Mouse (Mus musculus) monocyte, adult 2 months (primary cell): ENCODE measurements around the gene Ank2.
A peak's percentile ranks its signal among the peaks of the same experiment; 100 is the strongest.
"Not testable (repeated sequence)": the region's sequence is repeated elsewhere in the genome, so short reads cannot be mapped to it uniquely, and the experiment has no call there.

ENCODE experiments used
- DNase-seq, 2 experiments: peaks; one replicate each; pipeline ENCODE4 v3.0.0; 2022; ENCODE audit warnings: low spot score in 2 of 2, low read depth in 1 of 2

Gene Ank2

DNA sequence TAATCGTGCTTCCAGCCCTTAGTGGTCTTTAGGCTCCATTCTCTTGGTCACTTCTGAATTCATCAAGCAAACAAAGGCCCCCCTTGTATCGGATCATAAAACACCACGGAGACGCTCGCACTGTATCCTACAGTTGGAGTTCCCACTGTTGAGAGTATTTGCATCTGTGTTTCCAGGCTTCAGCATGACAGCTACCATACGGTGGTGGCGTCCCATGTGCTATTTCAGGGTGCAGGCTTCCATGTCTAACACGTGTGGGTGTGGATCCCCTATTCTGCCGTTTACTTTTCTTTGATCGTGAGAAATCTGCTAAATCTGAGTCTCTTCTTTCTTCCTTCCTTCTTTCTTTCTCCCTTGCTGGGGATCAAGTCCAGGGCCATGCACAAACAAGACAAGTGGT lies 14.0 kb downstream of the Ank2 start:
- DNase-seq: no peak

DNA sequence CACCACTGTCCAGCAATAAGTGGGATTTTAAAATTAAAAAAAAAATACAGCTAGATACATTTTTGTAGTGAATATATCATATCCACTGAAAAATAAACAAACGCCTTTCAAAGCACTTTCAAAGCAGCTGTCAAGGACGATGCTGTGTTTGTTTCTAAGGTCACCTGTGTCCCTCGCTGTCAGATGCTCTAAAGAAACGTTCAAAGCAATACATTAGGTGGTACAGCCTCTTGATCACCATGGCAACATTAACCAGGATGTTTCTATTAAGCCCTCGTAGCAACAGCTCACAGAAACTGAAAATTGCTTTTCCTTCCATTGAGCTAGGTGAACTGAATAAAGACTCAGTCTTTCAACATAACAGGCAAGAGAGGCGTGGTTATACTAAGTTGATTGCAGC lies 17.5 kb downstream of the Ank2 start:
- DNase-seq: no peak

DNA sequence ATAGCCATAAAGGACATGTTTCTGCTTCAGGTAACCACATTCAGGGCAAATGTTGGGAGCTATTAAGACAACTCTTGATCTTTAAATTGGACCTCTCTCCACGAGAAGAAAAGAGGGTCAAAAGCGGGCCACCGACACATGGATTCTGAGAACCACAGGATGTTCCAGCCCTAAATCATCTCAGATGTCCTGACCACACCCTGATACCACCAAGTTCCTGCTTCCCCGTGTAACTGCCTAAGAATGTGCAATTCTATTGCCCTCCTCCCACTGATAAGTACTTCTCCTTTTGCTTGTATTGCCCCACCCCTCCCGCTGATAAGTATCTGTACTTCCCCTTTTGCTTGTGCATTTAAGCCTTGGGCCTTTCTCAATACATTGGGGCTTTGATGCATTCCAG lies 18.8 kb downstream of the Ank2 start:
- not testable (repeated sequence) for DNase-seq

DNA sequence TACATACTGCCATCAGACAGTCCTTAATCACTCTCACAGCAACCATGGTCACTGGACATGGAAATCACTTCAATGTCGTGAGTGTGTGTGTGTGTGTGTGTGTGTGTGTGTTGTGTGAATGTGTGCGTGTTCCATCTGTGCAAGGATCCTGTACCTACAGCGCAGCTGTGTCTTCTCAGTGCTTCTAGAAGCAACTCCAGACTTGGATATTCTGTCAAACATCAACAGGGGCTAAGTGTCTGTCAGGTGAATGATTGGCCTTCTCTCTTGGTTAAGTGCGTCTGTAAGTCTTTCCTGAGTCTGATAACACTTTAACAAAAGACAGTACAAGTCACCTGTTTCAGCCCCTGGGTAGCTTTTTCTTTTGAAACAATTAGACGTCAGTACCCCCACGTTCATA lies 25.0 kb downstream of the Ank2 start:
- no peak for DNase-seq

DNA sequence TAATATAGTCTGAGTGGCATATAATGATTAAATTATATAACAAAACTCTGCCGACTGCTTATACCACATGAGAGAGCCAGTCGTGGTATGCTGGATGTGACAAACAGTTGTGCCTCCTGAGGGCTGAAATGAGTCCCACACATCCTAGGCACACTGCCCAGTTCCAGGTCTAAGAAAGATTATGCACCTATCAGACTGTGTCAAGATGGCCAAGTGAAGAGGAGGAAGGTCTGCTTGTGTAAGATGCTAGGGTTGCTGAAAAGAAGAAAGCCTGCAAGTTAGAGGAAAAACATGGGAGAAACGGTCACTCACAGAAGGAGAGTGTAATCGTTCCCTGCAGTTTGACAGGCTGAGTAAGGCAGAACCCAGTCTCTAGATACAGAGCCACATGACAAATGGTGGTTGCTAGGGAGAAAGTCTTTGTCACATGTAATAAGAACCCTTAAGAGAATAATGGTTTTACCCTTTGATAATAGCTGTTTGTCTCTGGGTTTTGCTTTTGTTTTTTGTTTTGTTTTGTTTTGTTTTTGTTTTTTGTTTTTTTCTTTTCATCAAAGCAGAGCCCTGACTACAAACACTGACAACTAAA lies 29.9 kb downstream of the Ank2 start:
- DNase-seq: no peak

DNA sequence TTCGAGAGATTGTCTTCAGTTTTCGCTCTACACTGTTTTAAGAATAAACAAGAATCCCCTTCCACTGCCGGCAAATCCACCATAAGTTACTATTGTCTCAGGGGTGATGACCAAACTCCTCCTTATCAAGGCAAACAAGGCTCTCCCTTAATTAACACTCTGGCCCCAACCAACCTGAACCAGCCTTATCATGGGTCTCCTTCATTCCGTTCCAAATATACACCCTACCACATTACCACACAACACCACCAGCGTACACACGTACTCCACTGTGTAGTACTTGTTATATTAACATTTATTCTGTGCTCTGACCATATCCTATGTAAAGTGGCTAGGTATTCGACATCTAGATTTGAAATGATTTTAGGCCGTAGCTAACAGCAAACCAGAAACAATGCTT lies 30.6 kb downstream of the Ank2 start:
- DNase-seq: no peak

DNA sequence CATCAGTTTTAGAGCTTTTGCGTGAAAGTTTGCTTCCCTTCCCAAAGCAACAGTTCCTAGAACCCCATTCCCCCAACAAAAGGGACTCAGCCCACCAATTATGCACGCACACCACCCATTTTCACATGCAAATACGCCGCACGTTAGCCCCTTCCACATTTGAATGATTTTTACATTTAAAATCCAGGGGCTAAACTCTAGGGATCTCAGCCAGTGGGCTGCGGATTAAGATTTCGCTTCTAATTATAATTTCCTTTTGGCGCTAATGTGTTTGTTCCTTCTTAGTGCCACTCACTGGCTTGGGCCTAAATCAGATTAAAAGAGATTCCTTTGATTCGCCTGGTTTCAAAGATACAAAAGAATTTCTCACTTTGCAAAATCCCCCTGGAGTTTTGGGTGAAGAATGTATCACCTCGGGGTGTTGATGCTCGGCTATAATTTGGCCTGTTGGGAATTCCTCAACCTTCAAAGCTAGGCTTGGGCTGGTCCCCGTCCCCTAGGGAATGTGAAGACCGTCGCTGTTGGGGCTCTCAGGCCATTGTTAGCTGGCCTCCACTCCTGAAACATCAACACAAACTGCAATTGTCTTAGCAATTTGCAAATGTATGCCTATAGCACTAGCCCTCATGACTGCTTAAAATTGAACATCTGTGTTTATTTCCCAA lies 35.2 kb downstream of the Ank2 start:
- DNase-seq: no peak

DNA sequence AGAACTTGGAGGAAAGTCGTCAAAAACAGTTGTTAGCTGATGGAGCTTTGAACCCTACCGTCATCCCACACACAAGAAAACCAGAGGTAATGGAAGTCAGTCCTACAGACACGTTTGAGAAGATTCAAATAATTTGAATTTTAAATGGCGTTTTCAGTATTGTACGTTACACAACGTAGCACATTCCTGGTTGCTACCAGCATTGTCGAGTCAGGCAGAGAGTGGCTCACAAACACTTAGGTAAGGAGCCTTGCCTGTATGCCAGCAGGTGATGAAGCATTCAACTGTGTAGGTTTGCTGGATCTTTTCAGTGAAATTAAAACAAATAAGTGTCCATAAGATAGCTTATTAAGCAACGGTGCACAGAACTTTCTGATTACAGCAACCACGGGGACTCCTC lies 36.0 kb downstream of the Ank2 start:
- DNase-seq: no peak

DNA sequence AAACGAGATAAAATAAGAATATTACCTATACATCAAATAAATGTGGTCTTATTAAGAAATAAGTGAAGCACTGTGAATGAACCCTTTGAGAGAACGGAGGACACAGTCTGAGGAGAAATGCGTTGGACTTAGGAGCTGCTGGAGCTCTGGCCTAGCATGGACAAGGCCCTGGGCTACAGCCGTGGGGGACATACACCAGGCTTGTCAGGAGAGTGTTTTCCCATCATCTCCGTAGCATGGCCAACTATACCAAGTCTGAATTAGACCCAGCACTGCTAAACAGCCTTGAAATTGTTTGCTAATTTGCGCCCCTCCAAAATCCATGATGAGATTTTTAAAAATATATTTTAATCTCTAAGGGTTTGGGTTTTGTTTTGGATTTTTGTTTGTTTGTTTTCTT lies 36.7 kb downstream of the Ank2 start:
- no peak for DNase-seq

DNA sequence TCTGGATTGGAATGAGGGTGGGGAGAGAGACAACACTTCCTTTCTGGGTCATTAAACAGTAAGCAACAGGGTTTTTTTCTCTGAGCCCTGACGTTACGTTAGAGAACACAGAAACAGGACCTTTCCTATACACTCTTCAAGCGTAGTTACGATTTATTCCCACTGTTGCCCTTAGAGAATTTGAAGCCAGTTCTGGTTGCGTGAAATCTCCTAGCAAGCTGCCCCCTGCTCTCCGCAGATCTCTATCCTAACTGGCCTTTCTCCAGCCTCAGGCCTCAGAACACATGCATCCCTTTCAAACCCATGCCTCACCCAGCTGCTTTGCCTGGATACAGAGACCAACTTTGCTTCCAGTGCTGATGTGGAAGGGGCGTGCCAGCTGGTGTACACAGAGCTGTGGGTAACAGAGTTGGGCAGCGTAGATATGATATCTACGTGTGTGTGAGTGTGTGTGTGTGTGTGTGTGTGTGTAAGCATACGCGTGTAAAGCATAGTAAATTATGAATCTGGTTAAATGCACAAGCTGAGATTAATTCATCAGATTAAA lies 38.2 kb downstream of the Ank2 start:
- DNase-seq: no peak

DNA sequence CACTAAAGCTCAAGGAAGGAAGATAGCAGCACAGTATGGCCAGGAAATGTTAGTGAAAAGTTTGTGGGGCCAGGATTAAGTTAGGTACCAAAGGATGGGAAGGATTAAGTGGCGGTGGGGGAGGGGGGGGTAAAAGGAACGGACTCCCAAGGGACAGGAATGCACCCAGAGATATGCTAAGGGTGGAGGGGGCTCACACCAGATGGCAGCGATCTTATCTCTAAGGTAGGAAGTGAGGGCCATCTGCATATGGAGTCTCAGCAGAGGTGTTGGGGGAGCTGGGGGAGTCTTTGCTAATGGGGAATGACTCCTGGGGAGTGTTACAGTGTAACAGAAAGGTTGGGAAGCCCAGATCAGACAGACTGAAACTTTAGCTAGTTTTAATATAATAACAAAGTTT lies 39.3 kb downstream of the Ank2 start:
- DNase-seq: no peak

DNA sequence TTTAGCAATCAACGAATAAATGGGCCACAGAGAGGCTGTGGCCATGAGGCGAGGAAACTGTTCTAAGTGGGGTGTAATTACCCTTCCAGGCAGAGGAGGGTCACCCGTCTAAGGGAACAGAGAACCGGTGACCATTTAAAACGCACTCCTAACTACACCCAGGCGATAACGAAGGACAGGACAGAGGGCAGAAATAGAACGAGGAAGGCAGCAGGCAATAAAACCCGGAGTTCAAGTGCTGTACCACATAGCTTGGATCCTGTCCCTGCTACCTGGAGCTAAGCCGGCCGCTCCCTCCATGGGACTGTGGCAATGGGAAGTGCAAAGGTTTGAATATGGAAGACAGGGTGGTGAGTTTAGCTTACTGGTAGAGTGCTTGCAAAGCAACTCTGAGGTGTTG lies 40.2 kb downstream of the Ank2 start:
- no peak for DNase-seq

DNA sequence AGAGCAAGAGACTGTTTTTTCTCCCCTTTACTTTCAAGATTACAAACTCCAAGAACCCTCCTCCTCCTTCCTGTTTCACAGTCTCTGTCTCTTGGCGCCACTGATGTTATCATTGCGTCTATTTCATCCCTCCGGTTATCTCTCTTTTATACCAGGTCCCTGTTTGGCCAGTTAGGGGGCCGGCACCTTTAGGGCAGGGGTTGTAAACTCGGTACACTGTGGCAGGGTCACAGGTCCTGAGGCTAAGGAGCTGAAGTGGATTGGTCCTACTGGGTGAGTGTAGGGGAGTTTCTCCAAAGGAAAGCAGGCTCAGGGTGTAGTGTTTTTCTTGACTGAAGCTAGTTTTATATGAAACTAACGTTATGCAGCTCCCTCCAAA lies 40.7 kb downstream of the Ank2 start:
- no peak for DNase-seq

DNA sequence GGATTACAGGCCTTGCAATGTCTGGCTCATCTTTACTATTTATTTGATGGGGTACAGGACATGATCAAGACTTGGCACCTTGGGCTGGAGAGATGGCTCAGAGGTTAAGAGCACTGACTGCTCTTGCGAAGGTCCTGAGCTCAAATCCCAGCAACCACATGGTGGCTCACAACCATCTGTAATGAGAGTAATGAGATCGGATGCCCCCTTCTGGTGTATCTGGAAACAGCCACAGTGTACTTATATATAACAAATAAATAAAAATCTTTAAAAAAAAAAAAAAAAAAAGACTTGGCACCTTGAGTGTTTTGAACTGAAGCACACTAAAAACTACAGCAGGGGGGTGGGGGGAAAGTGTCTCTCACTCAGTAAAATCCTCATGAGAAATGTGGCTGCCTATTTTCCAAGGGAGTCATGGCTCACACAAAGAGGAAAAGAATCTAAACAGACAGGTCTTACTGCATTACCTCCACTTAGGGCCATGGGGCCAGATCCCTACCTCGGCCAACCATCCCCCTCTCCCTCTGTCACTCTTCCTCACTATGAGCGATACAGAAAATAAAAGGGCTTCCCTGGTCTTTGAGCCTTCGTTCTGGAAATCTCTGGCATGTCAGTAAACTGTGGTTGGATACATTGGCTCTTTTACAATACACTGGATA lies 41.3 kb downstream of the Ank2 start:
- no peak for DNase-seq

DNA sequence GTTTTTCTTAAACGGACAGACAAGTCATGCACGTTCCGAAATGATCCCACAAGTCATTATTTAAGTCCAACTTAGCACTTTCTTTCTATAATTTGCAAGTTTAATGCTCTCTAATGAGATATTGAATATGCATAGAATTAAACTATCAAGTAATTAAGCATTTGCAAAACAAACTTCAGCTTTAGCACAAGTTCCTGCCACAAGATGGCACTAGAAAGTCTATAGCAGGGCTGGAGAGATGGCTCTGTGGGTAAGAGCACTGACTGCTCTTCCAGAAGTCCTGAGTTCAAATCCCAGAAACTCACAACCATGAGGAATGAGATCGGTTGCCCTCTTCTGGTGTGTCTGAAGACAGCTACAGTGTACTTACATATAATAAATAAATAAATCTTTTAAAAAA lies 45.4 kb downstream of the Ank2 start:
- no peak for DNase-seq

DNA sequence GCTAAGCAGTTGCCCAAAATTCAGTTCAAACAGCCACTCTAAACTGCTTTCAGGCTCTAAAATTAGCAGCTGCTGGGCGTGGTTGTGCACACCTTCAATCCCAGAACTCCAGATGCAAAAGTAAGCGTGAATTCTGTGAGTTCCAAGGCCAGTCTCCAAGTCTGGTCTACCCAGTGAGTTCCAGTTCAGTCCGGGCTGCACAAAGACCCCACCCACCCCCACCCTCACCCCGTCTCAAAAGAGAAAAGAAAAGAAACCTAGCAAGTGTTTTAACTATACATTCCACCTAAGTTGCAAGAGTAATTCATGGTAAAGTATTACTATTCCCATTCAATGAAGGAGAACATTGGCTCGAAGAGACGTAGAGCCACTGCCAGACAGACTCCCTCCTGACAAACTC lies 45.9 kb downstream of the Ank2 start:
- DNase-seq: no peak

DNA sequence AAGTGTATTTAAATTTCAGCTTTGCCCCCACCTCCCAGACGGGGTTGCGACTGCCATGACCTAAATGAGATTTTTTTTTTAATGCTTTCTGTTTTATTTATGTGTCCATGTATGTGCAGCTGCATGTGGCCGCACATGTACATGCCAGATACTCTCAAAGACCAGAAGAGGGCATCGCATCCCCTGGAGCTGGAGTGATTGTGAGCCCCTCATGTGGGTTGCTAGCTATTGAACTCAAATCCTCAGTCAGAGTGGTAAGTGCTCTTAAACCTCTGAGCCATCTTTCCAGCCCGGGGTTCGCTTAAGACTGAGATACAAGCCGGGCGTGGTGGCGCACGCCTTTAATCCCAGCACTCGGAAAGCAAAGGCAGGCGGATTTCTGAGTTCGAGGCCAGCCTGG lies 46.9 kb downstream of the Ank2 start:
- DNase-seq: no peak

DNA sequence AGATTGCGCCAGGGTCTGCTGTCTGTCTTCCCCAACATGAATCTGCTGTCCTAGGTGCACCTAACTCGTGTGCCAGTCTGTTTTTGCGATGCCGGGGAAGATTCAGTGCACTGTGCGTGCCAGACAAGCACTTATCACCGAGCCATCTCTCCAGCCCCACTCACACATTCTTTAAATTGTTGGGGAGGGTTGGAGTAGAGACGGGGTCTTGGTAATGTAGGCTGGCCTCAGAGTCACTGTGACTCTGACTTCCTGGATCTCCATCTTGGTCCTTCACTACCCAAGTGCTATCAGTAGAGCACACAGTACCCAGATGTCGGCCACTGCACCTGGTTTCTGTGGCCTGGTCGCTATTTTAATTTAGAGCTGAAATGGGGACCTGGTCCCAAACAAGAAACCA lies 47.4 kb downstream of the Ank2 start:
- DNase-seq: no peak

DNA sequence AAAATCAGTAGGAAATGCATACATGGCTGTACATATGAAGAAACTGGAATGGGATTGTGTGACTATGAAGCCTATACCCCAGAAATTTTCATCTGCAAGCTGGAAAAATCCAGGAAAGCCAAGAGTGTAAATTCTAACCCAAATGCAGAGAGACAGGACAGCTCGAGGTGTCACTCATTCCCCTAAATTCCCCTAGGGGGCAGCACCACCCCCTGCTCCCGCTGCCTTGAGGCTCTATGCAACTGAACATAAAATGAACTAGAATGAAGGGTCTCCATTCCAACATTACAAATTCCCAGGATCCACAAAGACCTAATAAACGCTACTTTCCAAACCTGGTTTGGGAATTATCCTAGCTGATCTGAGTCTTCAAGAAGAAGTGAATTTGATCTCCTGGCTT lies 48.1 kb downstream of the Ank2 start:
- DNase-seq: no peak

DNA sequence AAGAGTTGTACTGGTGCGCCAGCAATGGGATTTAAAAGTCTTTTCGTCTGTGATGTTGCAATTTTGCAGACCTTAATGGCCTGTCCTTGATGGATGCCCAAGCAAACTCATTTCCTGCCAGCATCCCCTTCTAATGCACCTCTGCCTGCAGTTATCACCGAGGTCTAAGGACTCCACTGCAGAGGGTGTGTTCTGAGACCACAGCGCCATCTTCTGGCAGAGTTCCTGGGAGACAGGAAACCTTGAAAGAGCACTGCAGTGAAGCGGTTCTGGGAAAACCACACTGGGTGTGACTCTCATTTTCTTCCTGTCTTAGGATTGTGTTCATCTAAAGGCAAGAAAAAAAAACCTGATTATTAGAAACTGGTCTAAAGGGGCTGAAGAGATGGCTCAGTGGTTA lies 53.0 kb downstream of the Ank2 start:
- peak in 1 of 2 experiments; percentile 6 for DNase-seq

DNA sequence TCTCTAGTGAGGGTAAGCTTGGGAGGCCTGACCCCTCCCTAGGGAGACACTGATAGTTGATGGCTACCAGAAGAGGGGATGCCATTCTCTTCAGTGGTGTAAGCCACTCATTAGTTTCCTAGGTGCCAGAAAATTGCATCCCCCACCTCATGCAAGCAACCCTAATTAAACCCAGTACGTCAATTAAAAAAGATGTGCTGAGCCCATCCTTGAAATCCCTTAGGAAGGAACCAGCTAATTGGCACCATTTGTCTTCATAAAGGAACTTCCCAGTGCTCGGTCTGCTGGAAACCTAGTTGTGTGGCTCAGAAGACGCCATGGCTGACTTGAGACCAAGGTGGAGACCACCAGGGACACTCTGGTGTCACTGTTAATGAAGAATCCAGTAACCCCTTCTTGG lies 65.9 kb downstream of the Ank2 start:
- no peak for DNase-seq

DNA sequence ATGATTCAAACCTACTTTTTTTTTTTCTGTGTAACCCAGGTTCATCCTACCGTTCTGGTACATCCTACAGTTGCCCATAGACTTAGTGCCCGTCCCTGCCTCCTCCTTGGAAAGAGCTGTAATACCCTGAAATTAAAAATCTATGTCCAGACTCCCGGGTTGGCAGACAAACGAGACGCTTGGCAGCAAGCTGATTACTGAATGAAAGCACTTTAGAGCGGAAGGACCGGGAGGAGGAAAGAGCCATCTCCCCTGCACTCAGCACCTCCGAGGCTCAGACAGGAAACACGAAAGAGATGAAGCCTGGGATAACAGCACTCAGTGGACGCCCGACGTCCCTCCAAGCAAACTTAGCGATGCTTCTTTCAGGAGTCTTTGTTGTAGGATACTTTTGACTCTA lies 69.3 kb downstream of the Ank2 start:
- DNase-seq: no peak

DNA sequence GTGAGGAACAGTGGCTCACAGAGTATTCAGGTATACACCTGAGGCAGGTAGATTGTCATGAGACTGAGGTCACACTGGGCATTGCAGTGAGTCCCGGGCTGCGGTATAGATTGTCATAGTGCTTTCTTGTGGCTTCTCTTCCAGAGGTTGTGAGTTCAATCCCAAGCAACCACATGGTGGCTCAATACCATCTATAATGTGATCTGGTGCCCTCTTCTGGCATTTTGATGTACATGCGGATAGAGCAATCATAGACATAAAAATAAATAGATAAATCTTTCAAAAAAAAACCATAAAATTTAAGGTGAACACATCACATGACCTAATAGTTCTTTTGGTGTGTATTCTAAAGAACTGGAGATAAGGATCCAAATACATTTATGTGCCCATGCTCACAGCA lies 70.6 kb downstream of the Ank2 start:
- no peak for DNase-seq
